Mouse (Mus musculus): ENCODE data around the gene Gjb3.

DNA sequence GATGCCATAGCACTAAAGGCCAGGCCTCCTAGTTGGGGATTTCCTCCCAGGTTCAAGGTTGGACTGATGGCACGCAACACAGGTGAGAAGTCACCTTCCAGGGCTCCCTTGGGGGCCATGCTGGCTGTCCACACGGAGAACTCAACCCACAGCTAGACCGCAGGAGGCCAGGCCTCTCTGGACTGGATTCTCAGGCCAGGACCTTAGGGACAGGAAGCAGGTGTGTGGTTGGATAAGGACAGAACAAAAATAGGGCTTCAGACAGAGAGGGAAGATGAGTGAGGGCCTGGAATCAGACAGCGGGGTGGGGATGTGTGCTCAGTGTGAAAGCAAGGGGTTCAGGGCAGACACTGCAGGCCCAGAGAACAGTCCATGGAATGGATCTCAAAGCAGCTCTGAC, 43.7 kb downstream of the Gjb3 start:
- TF ChIP-seq GATA1 (IDR thresholded peaks at IDR 0.05; ENCODE audit: borderline replicate concordance, low read length) (no peak), FLI1 (IDR thresholded peaks at IDR 0.05; ENCODE audit: low read length) (no peak)

Measured in megakaryocyte, embryonic 14.5 days (primary cell).